Mouse (Mus musculus) stomach, embryonic 15.5 days (tissue): ENCODE measurements at regions not wholly inside any gene's neighbourhood (a gene's known extent, or its start where the extent isn't known, plus 50 kb on each side); places are given as distances from the start of the nearest gene placed in this dataset.
"Not testable (repeated sequence)": the region's sequence is repeated elsewhere in the genome, so short reads cannot be mapped to it uniquely, and the experiment has no call there.

Experiments
- ATAC-seq: fragments of 200-750 bp; cut with Nextera tagmentation; 2 replicates; pipeline ENCODE4 v1.8.0; 2017; ENCODE audit warnings: low read depth, moderate number of reproducible peaks, moderate TSS enrichment; ENCODE audit not compliant: insufficient read depth, low FRiP score
- H3K27ac ChIP-seq: fragments of 300-500 bp; sonication (generic); 2 replicates; pipeline ENCODE4 v1.5.1; 2015; ENCODE audit warnings: mild to moderate bottlenecking, inconsistent platforms
- H3K27me3 ChIP-seq: fragments of 300-500 bp; sonication (generic); replicated peaks from 2 replicates; pipeline ENCODE4 v1.6.1; 2015; ENCODE audit warnings: inconsistent platforms
- H3K36me3 ChIP-seq: fragments of 300-500 bp; sonication (generic); 2 replicates; pipeline ENCODE4 v1.6.1; 2015; ENCODE audit warnings: inconsistent platforms
- H3K4me1 ChIP-seq: fragments of 300-500 bp; sonication (generic); 2 replicates; pipeline ENCODE4 v1.6.1; 2015; ENCODE audit warnings: inconsistent platforms
- H3K4me2 ChIP-seq: fragments of 300-500 bp; sonication (generic); 2 replicates; pipeline ENCODE4 v1.6.1; 2015; ENCODE audit warnings: mild to moderate bottlenecking, inconsistent platforms
- H3K4me3 ChIP-seq: fragments of 300-500 bp; sonication (generic); replicated peaks from 2 replicates; pipeline ENCODE4 v1.5.1; 2015; ENCODE audit warnings: inconsistent platforms
- H3K9ac ChIP-seq: fragments of 300-500 bp; sonication (generic); 2 replicates; pipeline ENCODE4 v1.6.1; 2015; ENCODE audit warnings: inconsistent platforms
- H3K9me3 ChIP-seq: fragments of 300-500 bp; sonication (generic); 2 replicates; pipeline ENCODE4 v1.6.1; 2016; ENCODE audit warnings: inconsistent platforms
- WGBS: fragments of 180-500 bp; shearing (Covaris S2); methylation state at CpG from one replicate; pipeline ENCODE4 v1.1.7; 2015; 5-methylcytosine and 5-hydroxymethylcytosine counted together

GRCm38 (mm10) chr6:37732385-37732784 lies 138.2 kb upstream of the Trim24 start:
- Histone ChIP-seq H3K9ac (no peak overlapping the region), H3K27me3 (no peaks in the 10 kb centered on the region), H3K9me3 (no peaks in the 10 kb centered on the region; the same call in 1 of the 2 replicates), H3K4me3 (no peak overlapping the region), H3K36me3 (no peaks in the 10 kb centered on the region), H3K27ac (no peak overlapping the region), H3K4me1 (peaks cover 3% of the 10 kb centered on the region; the same call in 1 of the 2 replicates), H3K4me2 (no peak overlapping the region)
- peak; percentile 70; the same call in 1 of the 2 replicates for ATAC-seq
- WGBS, result 22% methylated on average over 10 of the region's 10 CpGs

DNA sequence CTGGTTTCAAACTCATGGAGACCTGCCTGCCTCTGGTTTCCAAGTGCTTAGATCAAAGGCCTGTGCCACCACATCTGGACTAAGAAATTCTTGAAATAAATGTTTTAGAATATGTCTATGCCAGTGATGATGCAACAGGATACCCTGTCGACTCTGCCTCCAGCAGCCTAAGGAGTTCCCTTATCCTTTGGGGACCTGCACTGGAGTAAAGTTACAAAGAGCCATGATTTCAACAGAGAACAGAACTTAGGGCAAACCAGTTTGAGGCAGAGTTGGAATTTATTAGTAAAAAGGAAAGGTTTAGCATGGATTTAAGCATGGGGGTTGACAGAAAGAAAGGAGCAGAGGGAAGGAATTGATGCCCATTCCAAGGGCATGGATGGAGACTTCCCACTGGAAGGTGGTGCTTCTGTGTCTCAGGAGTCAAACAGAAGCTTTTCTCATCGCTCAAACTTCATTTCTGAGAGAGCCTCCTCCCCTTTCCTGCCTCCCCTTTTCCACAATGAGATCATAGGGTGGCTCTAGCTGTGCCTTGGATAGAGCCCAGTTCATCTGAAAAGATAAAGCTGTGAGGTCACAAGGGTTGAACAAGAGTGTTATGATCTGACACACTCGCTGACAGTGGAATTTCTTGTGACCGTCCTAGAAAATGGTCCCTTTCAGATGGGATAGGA lies 135.2 kb upstream of the Trim24 start:
- Histone ChIP-seq H3K9ac (no peak overlapping the region), H3K36me3 (no peaks in the 10 kb centered on the region), H3K27ac (no peak overlapping the region), H3K4me2 (no peak overlapping the region), H3K9me3 (no peaks in the 10 kb centered on the region; the same call in 1 of the 2 replicates), H3K4me3 (no peak overlapping the region), H3K27me3 (no peaks in the 10 kb centered on the region), H3K4me1 (peaks cover 3% of the 10 kb centered on the region; the same call in 1 of the 2 replicates)
- WGBS, result 71% methylated on average over 4 of the region's 4 CpGs
- no peak for ATAC-seq

DNA sequence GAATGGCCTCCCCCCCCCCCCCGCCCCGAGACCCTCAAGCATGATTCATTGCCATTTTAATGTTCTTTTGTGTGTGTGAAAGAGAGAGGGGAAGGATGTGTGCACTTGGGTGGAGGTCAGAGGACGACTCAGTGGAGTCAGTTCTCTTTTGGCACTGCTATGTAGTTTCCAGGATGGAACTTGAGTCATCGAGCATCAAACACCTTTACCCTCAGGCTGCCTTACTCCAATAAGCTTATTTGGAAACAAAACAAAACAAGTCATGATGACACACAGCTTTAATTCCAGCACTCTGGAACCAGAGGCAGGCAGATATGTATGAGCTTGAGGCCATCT lies 134.7 kb upstream of the Trim24 start:
- Histone ChIP-seq H3K4me2 (no peak overlapping the region), H3K9ac (no peak overlapping the region), H3K27me3 (no peaks in the 10 kb centered on the region), H3K9me3 (no peaks in the 10 kb centered on the region; the same call in 1 of the 2 replicates), H3K36me3 (no peaks in the 10 kb centered on the region), H3K4me1 (peaks cover 3% of the 10 kb centered on the region; the same call in 1 of the 2 replicates), H3K27ac (no peak overlapping the region), H3K4me3 (no peak overlapping the region)
- 59% methylated on average over 4 of the region's 4 CpGs for WGBS
- ATAC-seq, result no peak

GRCm38 (mm10) chr6:37740982-37741889 lies 129.4 kb upstream of the Trim24 start:
- Histone ChIP-seq H3K27ac (no peak overlapping the region), H3K4me1 (no peaks in the 10 kb centered on the region), H3K27me3 (no peaks in the 10 kb centered on the region), H3K4me3 (no peak overlapping the region), H3K9me3 (no peaks in the 10 kb centered on the region; the same call in 1 of the 2 replicates), H3K9ac (no peak overlapping the region), H3K4me2 (no peak overlapping the region), H3K36me3 (no peaks in the 10 kb centered on the region)
- WGBS, result 84% methylated on average over 14 of the region's 14 CpGs
- ATAC-seq, result no peak

DNA sequence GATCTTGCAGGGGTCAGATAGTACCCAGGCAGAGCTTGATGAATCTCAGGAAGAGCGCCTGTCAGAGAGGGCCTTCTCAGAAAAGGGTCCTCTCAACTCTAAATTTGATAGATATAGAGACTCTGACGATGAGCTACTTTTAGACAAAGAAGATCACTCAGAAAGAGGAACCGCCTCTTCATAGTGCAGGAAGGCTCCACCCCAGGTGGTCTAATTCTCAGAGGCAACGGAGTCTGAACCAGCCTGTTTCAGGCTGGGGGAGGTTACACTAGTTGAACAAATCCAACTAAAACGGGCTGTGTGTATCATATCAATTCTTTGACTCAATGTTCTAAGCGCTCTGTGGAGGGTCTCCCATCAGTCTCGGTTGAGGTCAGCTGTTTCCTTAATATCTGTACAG lies 128.7 kb upstream of the Trim24 start:
- not testable (repeated sequence) for H3K27me3 ChIP-seq, H3K4me3 ChIP-seq
- WGBS, result 76% methylated on average over 7 of the region's 7 CpGs

GRCm38 (mm10) chr6:37744679-37745078 lies 125.9 kb upstream of the Trim24 start:
- Histone ChIP-seq H3K27ac (peak overlapping the region; percentile 21; the same call in 1 of the 2 replicates), H3K9ac (no peak overlapping the region), H3K9me3 (no peaks in the 10 kb centered on the region), H3K4me2 (no peak overlapping the region), H3K27me3 (no peaks in the 10 kb centered on the region), H3K4me3 (no peak overlapping the region), H3K4me1 (no peaks in the 10 kb centered on the region), H3K36me3 (no peaks in the 10 kb centered on the region)
- no peak for ATAC-seq
- WGBS, result 62% methylated on average over 4 of the region's 4 CpGs

More for the DNA sequence above, 128.7 kb upstream of the Trim24 start:
- H3K4me2 ChIP-seq, ATAC-seq, H3K9me3 ChIP-seq, H3K27ac ChIP-seq, H3K4me1 ChIP-seq, H3K36me3 ChIP-seq, H3K9ac ChIP-seq: not testable (repeated sequence)

DNA sequence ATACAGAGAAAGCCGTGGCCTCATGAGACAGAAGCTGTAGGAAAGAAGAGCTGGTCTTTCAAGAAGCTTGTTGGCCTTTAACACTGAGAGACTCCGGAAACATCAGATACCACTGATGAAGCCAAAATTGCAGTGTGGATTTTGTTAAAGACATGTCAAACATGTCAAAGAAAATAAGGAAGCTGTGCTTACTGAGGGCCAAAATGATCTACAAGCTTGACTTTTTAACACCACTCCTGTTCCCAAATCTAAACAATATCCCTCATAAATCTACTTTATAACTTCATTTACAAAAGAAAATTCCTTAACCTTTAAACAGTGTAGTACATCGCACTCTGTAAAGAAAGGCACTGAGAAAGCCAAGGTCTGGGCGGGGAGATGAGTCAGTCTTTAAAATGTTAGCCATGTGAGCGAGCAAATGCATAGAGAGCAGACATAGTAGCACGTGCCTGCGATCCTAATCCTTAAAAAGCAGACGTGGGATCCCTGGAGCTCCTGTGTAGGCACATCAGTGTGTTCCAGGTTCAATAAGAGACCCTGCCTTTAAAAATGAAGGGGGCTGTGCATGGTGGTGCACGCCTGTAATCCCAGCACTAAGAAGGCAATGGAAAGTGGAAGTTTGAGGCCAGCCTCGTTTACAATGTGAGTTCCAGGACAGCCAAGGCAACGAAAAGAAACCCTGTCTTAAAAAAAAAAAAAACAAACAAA lies 125.1 kb upstream of the Trim24 start:
- Histone ChIP-seq H3K4me1 (no peaks in the 10 kb centered on the region), H3K9me3 (no peaks in the 10 kb centered on the region), H3K27me3 (no peaks in the 10 kb centered on the region), H3K4me2 (no peak overlapping the region), H3K4me3 (no peak overlapping the region), H3K36me3 (no peaks in the 10 kb centered on the region), H3K9ac (no peak overlapping the region), H3K27ac (peak overlapping the region; percentile 63)
- 44% methylated on average over 11 of the region's 11 CpGs for WGBS
- ATAC-seq, result peak; percentile 53; the same call in 1 of the 2 replicates

DNA sequence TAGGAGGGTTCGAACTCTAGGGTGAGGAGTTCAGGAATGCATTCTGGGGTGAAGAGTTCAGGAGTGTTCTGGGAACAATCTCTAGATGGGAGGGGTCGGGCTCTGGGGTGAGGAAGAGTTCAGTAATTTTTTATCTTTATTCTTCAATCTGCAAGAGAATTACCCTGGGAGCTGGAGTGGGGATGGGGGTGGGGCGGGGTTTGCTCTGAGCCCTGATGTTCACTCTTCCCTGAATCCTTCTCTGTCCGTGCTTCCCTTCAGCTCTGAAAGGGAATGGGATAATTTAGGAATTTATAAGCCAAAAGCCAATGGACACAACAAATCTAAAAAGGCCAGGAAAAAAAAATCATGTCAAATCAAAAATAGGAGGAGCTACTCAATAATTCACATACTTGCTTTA lies 122.8 kb upstream of the Trim24 start:
- H3K27me3 ChIP-seq, ATAC-seq, H3K4me1 ChIP-seq, H3K4me3 ChIP-seq, H3K4me2 ChIP-seq, H3K36me3 ChIP-seq, H3K9ac ChIP-seq, H3K27ac ChIP-seq, H3K9me3 ChIP-seq: not testable (repeated sequence)
- WGBS, result 58% methylated on average over 4 of the region's 4 CpGs

GRCm38 (mm10) chr6:37748296-37748980 lies 122.2 kb upstream of the Trim24 start:
- Histone ChIP-seq H3K4me3 (no peak overlapping the region), H3K9ac (no peak overlapping the region), H3K27me3 (no peaks in the 10 kb centered on the region), H3K36me3 (no peaks in the 10 kb centered on the region), H3K9me3 (no peaks in the 10 kb centered on the region), H3K4me2 (no peak overlapping the region), H3K27ac (no peak overlapping the region), H3K4me1 (no peaks in the 10 kb centered on the region)
- ATAC-seq, result no peak
- WGBS, result 77% methylated on average over 8 of the region's 8 CpGs

DNA sequence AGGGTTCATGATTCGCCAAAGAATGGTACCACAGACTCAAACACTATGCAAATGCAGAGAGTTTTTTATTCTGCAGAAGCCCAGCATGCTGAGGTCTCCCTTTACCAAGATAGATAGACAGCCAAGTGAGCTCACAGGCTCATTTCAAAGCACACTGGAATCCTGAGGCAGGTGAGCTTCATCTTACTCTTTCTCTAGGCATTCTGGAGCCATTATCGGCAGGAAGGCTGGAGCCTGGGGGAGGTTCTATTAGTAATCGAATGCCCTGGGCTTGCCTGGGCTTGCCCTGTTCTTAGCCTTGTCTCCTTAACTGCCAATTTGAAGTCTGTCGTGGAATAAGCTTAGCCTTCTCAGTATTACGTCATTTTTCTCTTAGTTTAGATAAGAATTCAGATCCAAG lies 121.6 kb upstream of the Trim24 start:
- H3K4me1 ChIP-seq, result no peaks in the 10 kb centered on the region
- ATAC-seq, result no peak

DNA sequence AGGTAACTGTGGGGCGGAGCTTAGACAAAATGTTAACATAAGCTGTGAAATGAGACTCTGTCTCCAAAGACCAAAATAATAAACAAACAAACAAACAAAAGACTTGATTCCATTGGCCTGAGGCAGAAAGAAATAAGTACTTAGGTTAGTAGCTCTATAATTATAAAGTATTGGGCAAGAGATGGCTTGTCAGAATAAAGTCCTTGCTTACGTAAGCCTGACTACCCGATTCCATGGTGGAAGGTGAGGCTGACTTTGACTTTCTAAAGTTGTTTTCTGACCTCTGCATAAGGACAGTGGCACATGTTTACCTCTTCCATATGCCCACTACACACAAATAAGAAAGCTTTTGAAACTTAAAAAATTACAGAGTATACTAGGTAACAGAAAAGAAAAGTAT lies 120.3 kb upstream of the Trim24 start:
- Histone ChIP-seq H3K4me1 (no peaks in the 10 kb centered on the region), H3K36me3 (no peaks in the 10 kb centered on the region), H3K27me3 (no peaks in the 10 kb centered on the region), H3K9ac (no peak overlapping the region), H3K4me3 (no peak overlapping the region), H3K9me3 (no peaks in the 10 kb centered on the region), H3K27ac (no peak overlapping the region), H3K4me2 (no peak overlapping the region)
- no peak for ATAC-seq
- 88% methylated on average over 3 of the region's 3 CpGs for WGBS

More for the DNA sequence above, 121.6 kb upstream of the Trim24 start:
- 80% methylated on average over 5 of the region's 5 CpGs for WGBS
- no peaks in the 10 kb centered on the region for H3K36me3 ChIP-seq
- no peaks in the 10 kb centered on the region for H3K27me3 ChIP-seq
- no peaks in the 10 kb centered on the region for H3K9me3 ChIP-seq
- no peak overlapping the region for H3K9ac ChIP-seq
- no peak overlapping the region for H3K4me3 ChIP-seq
- H3K27ac ChIP-seq, result no peak overlapping the region
- no peak overlapping the region for H3K4me2 ChIP-seq
